Mouse (Mus musculus) lung, postnatal 36 days (tissue): ENCODE measurements at regions not wholly inside any gene's neighbourhood (a gene's known extent, or its start where the extent isn't known, plus 50 kb on each side); places are given as distances from the start of the nearest gene placed in this dataset.

Source experiments
- DNase-seq: peaks from one replicate; pipeline ENCODE4 v3.0.0; 2022; ENCODE audit warnings: mixed read lengths

- DNase-seq, result no peak
These were observed 436.4 kb upstream of the Intu start for GRCm38 (mm10) chr3:40094701-40095100.

DNA sequence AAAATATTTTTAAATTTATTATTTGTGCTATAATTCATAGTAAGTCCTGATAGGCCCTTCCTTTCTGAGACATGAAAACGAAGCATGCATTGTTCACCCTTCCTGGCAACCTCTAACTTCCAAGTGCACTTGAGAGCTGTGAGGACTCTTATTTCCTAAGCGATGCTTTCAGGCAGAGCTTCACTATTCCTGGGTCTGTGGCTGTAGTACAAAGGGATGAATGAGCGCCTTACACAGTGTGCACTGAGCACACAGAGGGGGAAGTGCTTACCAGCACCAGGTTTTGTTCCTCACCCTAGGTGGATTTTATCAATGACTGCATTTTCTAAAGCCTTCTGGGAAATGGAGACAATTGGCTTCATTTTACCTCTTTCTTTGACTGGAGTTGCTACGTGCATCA is 428.4 kb upstream of the Intu start:
- DNase-seq, result no peak

DNA sequence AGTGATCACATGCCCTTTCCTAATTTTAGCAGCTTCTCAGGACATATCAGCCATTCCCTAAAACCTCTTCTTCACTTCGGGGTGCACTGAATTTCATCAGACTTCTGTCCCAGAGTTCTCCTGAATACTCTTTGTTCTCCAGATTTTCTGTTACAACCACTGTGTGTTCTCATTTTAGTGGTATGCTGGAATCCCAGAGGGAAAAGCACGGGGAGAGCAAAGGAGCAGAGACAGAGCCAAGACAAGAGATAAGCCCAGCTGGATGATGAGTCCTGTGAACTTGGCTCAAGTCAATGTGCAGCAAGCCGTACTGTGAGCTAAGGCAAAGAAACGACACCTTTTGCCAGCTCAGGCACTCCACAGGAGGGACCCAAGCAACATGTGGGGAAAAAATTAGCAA is 416.3 kb upstream of the Intu start:
- no peak for DNase-seq

- DNase-seq, result no peak
These were observed 412.5 kb upstream of the Intu start for GRCm38 (mm10) chr3:40118551-40118950.

GRCm38 (mm10) chr3:40119462-40119861 is 411.6 kb upstream of the Intu start:
- DNase-seq, result no peak

DNA sequence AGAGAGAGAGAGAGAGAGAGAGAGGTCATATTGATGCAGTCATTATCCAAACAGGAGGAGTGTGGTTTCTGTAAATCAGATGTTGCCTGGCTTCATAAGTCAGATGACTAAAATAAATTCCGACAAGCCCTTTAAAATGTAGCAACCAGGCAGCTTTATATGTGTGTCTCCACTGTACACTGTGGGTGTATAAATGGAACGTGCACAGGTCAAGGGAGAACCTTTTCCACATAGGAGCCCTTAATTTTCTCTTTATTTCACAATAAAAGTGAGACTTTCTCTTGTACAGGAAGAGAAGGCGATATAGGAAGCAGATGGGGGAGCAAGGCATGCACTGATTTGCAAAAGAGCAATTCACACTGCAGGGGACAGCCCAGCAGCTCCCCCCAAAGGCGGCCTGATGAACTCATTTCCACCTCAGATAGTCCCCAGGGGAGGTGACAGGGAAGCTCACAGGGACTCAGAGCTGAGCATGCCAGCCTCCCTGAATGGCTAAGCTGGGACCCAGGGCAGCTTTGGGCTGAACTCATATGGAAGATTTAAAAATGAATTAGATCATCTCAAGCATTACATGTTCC is 410.7 kb upstream of the Intu start:
- no peak for DNase-seq

GRCm38 (mm10) chr3:40123558-40124236 is 407.4 kb upstream of the Intu start:
- no peak for DNase-seq

GRCm38 (mm10) chr3:40126903-40127302 is 404.2 kb upstream of the Intu start:
- DNase-seq, result no peak

GRCm38 (mm10) chr3:40130858-40131584 is 400.1 kb upstream of the Intu start:
- no peak for DNase-seq

DNA sequence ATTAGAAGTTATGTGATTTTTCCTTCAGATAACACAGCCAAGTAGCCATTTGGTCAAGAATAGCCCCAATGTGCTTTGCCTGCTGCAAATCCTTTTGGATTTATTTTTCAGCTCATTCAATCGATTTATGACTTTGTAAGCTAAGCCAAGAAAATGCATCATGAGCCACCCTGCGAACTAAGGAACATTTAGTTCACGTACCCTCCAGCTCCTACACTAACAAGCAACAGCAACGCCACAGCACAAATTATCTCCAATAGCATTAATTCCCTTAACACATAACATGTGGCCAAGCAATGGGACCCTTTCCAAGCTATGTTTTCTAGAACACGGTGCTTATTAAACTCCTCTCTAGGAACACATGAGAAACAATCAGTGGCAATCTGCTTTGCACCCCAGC is 392.4 kb upstream of the Intu start:
- DNase-seq, result no peak

GRCm38 (mm10) chr3:40142229-40142628 is 388.9 kb upstream of the Intu start:
- no peak for DNase-seq

DNA sequence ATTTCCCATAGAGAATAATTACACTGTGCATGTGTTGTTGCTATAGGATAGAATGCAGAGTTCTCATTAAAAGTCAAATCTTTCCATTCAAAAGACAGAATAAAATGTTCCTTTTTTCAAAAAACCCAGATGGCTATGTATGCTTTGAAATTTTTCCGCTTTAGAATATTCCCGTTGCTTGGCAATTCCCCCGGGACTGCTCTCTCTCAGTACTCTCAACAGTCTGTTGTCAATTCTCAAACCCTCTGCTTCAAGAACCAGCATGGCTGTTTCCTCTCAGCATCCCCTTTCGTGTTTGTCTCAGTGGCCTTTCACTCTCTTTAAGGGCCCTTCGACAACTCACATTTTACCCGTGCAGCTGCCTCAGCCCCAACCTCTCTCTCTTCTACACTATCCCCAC is 372.5 kb upstream of the Intu start:
- no peak for DNase-seq

- no peak for DNase-seq
These were observed 371.4 kb upstream of the Intu start for GRCm38 (mm10) chr3:40159591-40160145.

DNA sequence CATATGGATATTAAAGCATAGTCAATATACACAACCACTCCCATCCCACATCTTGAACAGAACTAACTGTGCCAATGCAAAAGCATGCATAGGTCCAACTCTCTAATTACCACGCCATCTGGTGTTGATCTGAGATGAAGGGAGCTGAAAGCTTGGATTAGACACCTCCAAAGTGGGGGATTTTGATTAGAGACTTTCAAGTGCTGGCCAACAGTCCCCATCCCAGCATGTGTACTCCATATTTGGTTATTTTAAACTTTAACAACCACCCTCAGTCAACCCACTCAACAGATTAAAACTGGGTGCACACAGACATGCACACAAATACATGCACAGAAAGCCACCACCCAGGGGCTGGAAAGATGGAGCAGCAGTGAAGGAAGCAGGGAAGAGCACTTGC is 366.9 kb upstream of the Intu start:
- DNase-seq, result no peak

DNA sequence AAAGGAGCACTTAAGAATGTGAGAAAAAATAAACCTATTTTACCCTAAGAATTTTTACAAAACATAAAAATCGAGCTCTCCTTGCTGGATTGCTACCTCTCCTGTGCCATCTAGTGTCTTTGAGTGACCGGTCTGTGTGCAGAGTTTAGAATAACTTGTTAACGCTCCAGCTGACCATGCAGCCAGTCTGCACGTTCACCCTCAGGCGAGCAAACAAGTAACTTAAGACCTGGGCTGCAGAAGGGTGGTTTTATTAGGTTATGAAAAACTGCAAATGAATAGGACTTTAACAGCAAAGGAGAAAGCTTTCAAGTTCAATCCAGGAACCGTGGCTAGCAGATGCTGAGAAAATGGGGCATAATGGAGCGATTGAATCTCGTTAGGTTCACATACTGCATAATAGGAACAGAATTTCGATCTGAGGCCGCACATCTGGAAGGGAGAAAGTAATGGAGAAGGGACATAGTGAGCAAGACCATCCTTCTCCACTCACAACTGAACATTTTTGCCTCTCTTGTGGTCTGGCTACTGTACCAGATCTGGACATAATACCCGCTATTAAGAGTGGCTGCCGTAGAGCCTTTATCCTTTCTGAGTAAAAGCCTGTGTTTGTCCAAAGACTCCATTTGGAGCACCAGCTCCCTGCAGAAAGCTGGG is 363.0 kb upstream of the Intu start:
- no peak for DNase-seq

GRCm38 (mm10) chr3:40169590-40169989 is 361.5 kb upstream of the Intu start:
- no peak for DNase-seq

DNA sequence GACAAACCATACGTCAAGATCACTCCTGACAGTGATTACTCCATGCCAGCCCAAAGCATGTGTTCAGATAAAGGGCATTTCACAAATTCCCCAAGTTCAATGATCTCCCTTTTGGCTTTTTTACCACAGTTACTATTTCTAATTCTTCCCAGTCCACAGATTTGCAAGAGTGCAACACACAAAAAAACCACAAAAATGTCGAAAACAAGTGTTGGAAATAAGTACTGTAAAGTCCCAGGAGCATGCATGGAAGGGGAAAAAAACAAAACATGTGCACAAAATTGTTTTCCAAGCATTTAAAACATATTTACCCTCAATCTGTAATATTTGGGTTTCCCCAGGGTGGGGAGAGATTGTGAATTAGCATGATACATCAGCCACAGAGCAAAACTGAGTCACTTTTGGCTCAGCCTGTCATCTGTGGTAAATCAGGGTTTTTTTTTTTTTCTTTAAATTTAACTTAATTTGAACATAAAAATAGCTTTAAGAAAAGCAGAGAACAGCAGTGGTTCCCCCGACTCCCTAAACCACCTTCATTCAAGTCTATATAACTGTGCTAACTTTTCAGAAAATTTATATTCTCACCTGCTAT is 351.3 kb upstream of the Intu start:
- no peak for DNase-seq

- DNase-seq, result no peak
These were observed 345.3 kb upstream of the Intu start for GRCm38 (mm10) chr3:40185597-40186320.

DNA sequence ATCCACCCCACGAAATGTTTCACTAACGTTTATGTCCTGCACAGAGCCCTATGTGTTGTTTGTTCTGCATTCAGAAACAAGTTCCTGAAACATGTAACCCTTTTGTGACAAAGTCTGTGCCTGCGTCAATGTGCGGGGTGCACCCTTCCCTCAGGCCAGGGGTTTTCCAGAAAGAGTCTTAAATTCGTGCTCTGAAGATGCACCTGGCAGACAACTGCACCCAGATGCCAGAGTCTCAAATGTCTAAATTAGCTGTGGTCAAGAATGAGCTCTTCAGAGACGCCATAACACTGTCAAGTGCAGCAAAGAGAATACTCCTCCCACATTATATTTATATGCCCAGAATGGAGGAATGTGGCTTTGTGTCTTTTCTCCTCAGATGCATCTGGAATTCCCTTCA is 341.6 kb upstream of the Intu start:
- no peak for DNase-seq

- DNase-seq, result no peak
These were observed 341.1 kb upstream of the Intu start for GRCm38 (mm10) chr3:40190024-40190423.

- DNase-seq, result no peak
These were observed 330.9 kb upstream of the Intu start for GRCm38 (mm10) chr3:40200174-40200573.

DNA sequence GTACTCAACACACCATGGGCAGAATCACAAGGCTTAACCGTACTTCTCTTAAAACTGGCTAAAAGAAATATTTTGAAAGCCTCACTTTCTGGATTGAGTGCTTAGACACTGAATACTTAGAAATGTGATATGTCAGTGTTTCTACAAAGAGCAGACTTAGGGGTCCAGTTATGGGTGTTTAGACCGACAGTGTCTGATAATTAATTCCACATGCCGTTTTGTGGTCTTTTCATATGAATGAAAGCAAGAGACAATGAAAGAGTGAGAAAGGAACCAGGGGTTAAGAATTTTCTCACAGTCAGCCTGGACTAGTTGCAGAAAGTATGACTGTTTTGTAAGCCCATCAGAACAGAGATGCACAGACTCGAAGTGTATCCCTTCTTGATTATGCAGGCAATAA is 324.8 kb upstream of the Intu start:
- DNase-seq, result no peak
